Mouse (Mus musculus): Measurements from ENCODE around the gene Apbb2.

- TF ChIP-seq POLR2A (IDR thresholded peaks at IDR 0.05; ENCODE audit: low read depth, low read length) (no peak), CTCF (IDR thresholded peaks at IDR 0.05; ENCODE audit: borderline replicate concordance, insufficient read depth, low read length) (no peak)
These were observed 344.2 kb downstream of the Apbb2 start for GRCm38 (mm10) chr5:66274417-66274816.

All from embryonic fibroblast, embryonic 13.5 days (primary cell).